Mouse (Mus musculus): ENCODE measurements around the gene Fam50a. TPM values are rescaled to one million over a fixed set of nuclear protein-coding genes. Genes with fewer than 3 reads are reported as not detected.
A peak's percentile ranks its signal among the peaks of the same experiment; 100 is the strongest.

The Fam50a gene
- polyA plus RNA-seq, 1 experiment from 2014 or later = 42.6 TPM

DNA sequence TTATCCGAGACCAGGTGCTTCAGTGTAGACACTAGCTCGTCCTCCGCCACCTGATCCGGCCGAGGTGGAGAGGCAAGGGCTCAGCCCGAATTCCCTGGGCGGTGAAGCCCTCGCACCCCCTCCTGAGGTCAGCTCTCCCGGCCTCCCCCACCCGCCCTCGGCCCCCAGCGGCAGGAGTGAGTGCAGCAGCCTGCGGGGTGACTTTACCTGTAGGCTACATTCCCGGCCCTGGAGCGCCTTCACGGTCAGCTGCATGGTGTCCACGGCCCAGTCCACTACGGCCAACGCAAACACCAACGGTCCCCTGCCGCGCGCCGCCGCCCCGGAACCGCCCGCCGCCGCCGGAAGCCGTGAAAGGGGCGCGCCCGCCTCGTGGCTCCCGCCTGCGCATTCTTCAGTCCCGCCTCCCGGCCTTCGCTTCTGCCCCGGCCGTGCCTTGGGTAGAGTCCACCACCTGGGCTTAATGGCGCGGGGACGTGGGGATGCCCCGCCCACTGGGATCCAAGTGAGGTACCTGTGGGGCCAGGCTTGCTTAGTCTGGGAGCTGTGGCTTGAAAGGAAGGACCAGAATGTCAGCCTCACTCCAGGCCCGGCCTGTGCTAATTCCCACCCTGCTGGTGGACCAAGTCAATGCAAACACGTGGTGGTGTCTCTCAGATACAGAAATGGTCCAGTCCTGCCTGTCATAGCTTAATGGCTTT lies 55.5 kb downstream of the Fam50a start:
- ATAC-seq (peak; percentile 80), DNase-seq (ENCODE audit: low spot score) (peak; percentile 47)
- peak overlapping the region; percentile 49 for H3K4me3 ChIP-seq (ENCODE audit: low read depth, low read length)
- 40% methylated on average over 47 of the region's 49 CpGs for WGBS
- H3K9me3 ChIP-seq (replicated peaks; ENCODE audit: control insufficient read depth, low read length) = no peaks in the 10 kb centered on the region
- H3K4me1 ChIP-seq (ENCODE audit: control insufficient read depth, insufficient read depth, low read length) = peaks cover 6% of the 10 kb centered on the region; the same call in 1 of the 2 replicates
- no peaks in the 10 kb centered on the region for H3K36me3 ChIP-seq (ENCODE audit: control insufficient read depth, insufficient read depth, low read length)
- no peaks in the 10 kb centered on the region for H3K27me3 ChIP-seq (replicated peaks; ENCODE audit: control insufficient read depth, insufficient read depth, low read length)
- peak overlapping the region; percentile 55; the same call in 1 of the 2 replicates for H3K27ac ChIP-seq (ENCODE audit: low read depth, low read length)
- H3K9ac ChIP-seq (ENCODE audit: low read length) = peak overlapping the region; percentile 77
- H3K4me2 ChIP-seq (ENCODE audit: low read length) = peak overlapping the region; percentile 61

Small RNAs within 50 kb of the gene (microRNA-seq; reads per million reads assigned to microRNA genes)
- gene Mir7091 (not detected), gene Mir7092 (0.40 reads per million)

Other genes starting within 250 kb of the Fam50a start
- not detected in 2 replicates for gene Opn1mw, start 185.6 kb upstream of the Fam50a start, polyA plus RNA-seq (2014; fragmentation: Nextera tagmentation; extraction: Ambion mirVana)
- 12.6 and 14.2 TPM in 2 replicates for gene Mecp2, start 177.7 kb upstream of the Fam50a start, polyA plus RNA-seq (2014; fragmentation: Nextera tagmentation; extraction: Ambion mirVana)
- gene Tex28, start 145.2 kb upstream of the Fam50a start, polyA plus RNA-seq (2014; fragmentation: Nextera tagmentation; extraction: Ambion mirVana) = not detected in 2 replicates
- 0.11 TPM in 1 of 2 replicates, not detected in the other for gene Tktl1, start 135.8 kb upstream of the Fam50a start, polyA plus RNA-seq (2014; fragmentation: Nextera tagmentation; extraction: Ambion mirVana)
- 88.1 and 103 TPM in 2 replicates for gene Flna, start 63.2 kb upstream of the Fam50a start, polyA plus RNA-seq (2014; fragmentation: Nextera tagmentation; extraction: Ambion mirVana)
- 26.1 and 37.9 TPM in 2 replicates for gene Emd, start 58.3 kb upstream of the Fam50a start, polyA plus RNA-seq (2014; fragmentation: Nextera tagmentation; extraction: Ambion mirVana)
- gene Rpl10, start 42.2 kb upstream of the Fam50a start, polyA plus RNA-seq (2014; fragmentation: Nextera tagmentation; extraction: Ambion mirVana) = 528 and 677 TPM in 2 replicates
- 60.2 and 65.0 TPM in 2 replicates for gene Taz, start 31.1 kb upstream of the Fam50a start, polyA plus RNA-seq (2014; fragmentation: Nextera tagmentation; extraction: Ambion mirVana)
- gene Dnase1l1, start 30.7 kb upstream of the Fam50a start, polyA plus RNA-seq (2014; fragmentation: Nextera tagmentation; extraction: Ambion mirVana) = 2.9 and 3.1 TPM in 2 replicates
- gene Atp6ap1, start 15.9 kb upstream of the Fam50a start, polyA plus RNA-seq (2014; fragmentation: Nextera tagmentation; extraction: Ambion mirVana) = 168 and 185 TPM in 2 replicates
- gene Gdi1, start 8.0 kb upstream of the Fam50a start, polyA plus RNA-seq (2014; fragmentation: Nextera tagmentation; extraction: Ambion mirVana) = 614 and 712 TPM in 2 replicates
- 36.4 and 47.5 TPM in 2 replicates for gene Plxna3, start 16.0 kb downstream of the Fam50a start, polyA plus RNA-seq (2014; fragmentation: Nextera tagmentation; extraction: Ambion mirVana)
- gene Lage3, start 40.6 kb downstream of the Fam50a start, polyA plus RNA-seq (2014; fragmentation: Nextera tagmentation; extraction: Ambion mirVana) = 90.8 and 109 TPM in 2 replicates
- gene Ubl4a, start 60.2 kb downstream of the Fam50a start, polyA plus RNA-seq (2014; fragmentation: Nextera tagmentation; extraction: Ambion mirVana) = 77.7 and 81.5 TPM in 2 replicates
- gene Slc10a3, start 60.3 kb downstream of the Fam50a start, polyA plus RNA-seq (2014; fragmentation: Nextera tagmentation; extraction: Ambion mirVana) = 6.8 and 7.8 TPM in 2 replicates
- 29.8 and 35.2 TPM in 2 replicates for gene Fam3a, start 80.2 kb downstream of the Fam50a start, polyA plus RNA-seq (2014; fragmentation: Nextera tagmentation; extraction: Ambion mirVana)
- 22.9 and 23.4 TPM in 2 replicates for gene Ikbkg, start 80.3 kb downstream of the Fam50a start, polyA plus RNA-seq (2014; fragmentation: Nextera tagmentation; extraction: Ambion mirVana)
- gene G6pdx, start 116.2 kb downstream of the Fam50a start, polyA plus RNA-seq (2014; fragmentation: Nextera tagmentation; extraction: Ambion mirVana) = 67.9 and 68.4 TPM in 2 replicates
- gene Gm6880, start 168.4 kb downstream of the Fam50a start, polyA plus RNA-seq (2014; fragmentation: Nextera tagmentation; extraction: Ambion mirVana) = not detected in 2 replicates